19 mouse cellular contexts compared by ENCODE assay signal in genomic region chrX:49112412-49112811, GRCm38 (mm10).
DNase-seq lines count a peak whose midpoint lies in the region; ATAC-seq and TF ChIP-seq lines count a peak whose summit lies in the region.
"Had no signal": no experiment of that assay in that cellular context is flagged by ENCODE, and none has a peak within 500 bp of the region (broad histone marks: within the 10 kb centered on the region; RNA-seq: fewer than 3 reads in every experiment).

No protein-coding gene starts in this region.

- 31% methylated on average over 3 of the region's 3 CpGs for WGBS in forebrain, embryonic 10.5 days
- 30% methylated on average over 3 of the region's 3 CpGs for WGBS in forebrain, embryonic 12.5 days
- 49% methylated on average over 3 of the region's 3 CpGs for WGBS in kidney, embryonic 16.5 days

- ATAC-seq in forebrain, embryonic 12.5 days (ENCODE audit: low FRiP score): no peak
- no peak for ATAC-seq in kidney, embryonic 16.5 days (ENCODE audit: low FRiP score, low TSS enrichment)
- ATAC-seq: forebrain, embryonic 13.5 days; intestine, embryonic 15.5 days had no signal

- H3K4me2 ChIP-seq in forebrain, embryonic 12.5 days: no peak overlapping the region
- H3K4me2 ChIP-seq in kidney, embryonic 16.5 days (replicated peaks; ENCODE audit: low read depth, low read length): no peak overlapping the region
- H3K4me2 ChIP-seq: embryonic facial prominence, embryonic 15.5 days; forebrain, embryonic 13.5 days; hindbrain, embryonic 12.5 days; intestine, embryonic 15.5 days; limb, embryonic 12.5 days; neural tube, embryonic 13.5 days had no signal

- in situ Hi-C loops in ES-E14 (cut with MboI; ENCODE audit: low sequenced_read_pairs in 2 of 2, unreplicated experiment in 2 of 2): no loop called here

- no peaks in the 10 kb centered on the region for H3K36me3 ChIP-seq in forebrain, embryonic 10.5 days (replicated peaks)
- no peaks in the 10 kb centered on the region for H3K36me3 ChIP-seq in forebrain, embryonic 12.5 days (replicated peaks)
- no peaks in the 10 kb centered on the region for H3K36me3 ChIP-seq in kidney, embryonic 16.5 days (ENCODE audit: insufficient read depth, low read length)
- no peaks in the 10 kb centered on the region for H3K36me3 ChIP-seq in ES-E14 (ENCODE audit: control insufficient read depth, insufficient read depth, low read length, poor library complexity, severe bottlenecking)
- H3K36me3 ChIP-seq: embryonic facial prominence, embryonic 15.5 days; hindbrain, embryonic 12.5 days; intestine, embryonic 15.5 days; limb, embryonic 12.5 days; neural tube, embryonic 13.5 days had no signal

- peaks cover 3% of the 10 kb centered on the region; the same call in 1 of the 2 replicates for H3K4me1 ChIP-seq in forebrain, embryonic 10.5 days
- H3K4me1 ChIP-seq in forebrain, embryonic 12.5 days: no peaks in the 10 kb centered on the region
- H3K4me1 ChIP-seq in kidney, embryonic 16.5 days (ENCODE audit: insufficient read depth, low read length): no peaks in the 10 kb centered on the region
- no peaks in the 10 kb centered on the region for H3K4me1 ChIP-seq in ES-E14 (ENCODE audit: control insufficient read depth in 2 of 2, insufficient read depth in 2 of 2, low read length in 2 of 2, poor library complexity in 1 of 2)
- H3K4me1 ChIP-seq: embryonic facial prominence, embryonic 15.5 days; forebrain, embryonic 13.5 days; hindbrain, embryonic 12.5 days; intestine, embryonic 15.5 days; limb, embryonic 12.5 days; neural tube, embryonic 13.5 days had no signal

- peaks cover 25% of the 10 kb centered on the region for H3K27me3 ChIP-seq in forebrain, embryonic 10.5 days (ENCODE audit: poor library complexity, severe bottlenecking)
- no peaks in the 10 kb centered on the region for H3K27me3 ChIP-seq in forebrain, embryonic 12.5 days
- H3K27me3 ChIP-seq in kidney, embryonic 16.5 days (ENCODE audit: insufficient read depth, low read length): no peaks in the 10 kb centered on the region
- H3K27me3 ChIP-seq: embryonic facial prominence, embryonic 15.5 days; forebrain, embryonic 13.5 days; hindbrain, embryonic 12.5 days; intestine, embryonic 15.5 days; limb, embryonic 12.5 days; neural tube, embryonic 13.5 days had no signal

- H3K4me3 ChIP-seq in forebrain, embryonic 10.5 days: no peak overlapping the region
- H3K4me3 ChIP-seq in forebrain, embryonic 12.5 days (replicated peaks): no peak overlapping the region
- H3K4me3 ChIP-seq in kidney, embryonic 16.5 days (ENCODE audit: low read length): no peak overlapping the region
- H3K4me3 ChIP-seq in ES-E14 (ENCODE audit: insufficient read depth in 1 of 2, low read depth in 1 of 2, low read length in 2 of 2, poor library complexity in 1 of 2, severe bottlenecking in 1 of 2): no peak overlapping the region
- H3K4me3 ChIP-seq: embryonic facial prominence, embryonic 15.5 days; forebrain, embryonic 13.5 days; hindbrain, embryonic 12.5 days; intestine, embryonic 15.5 days; left cerebral cortex, adult 2 months; limb, embryonic 12.5 days; neural tube, embryonic 13.5 days had no signal

- no peaks in the 10 kb centered on the region for H3K9me3 ChIP-seq in forebrain, embryonic 10.5 days
- H3K9me3 ChIP-seq in forebrain, embryonic 12.5 days: no peaks in the 10 kb centered on the region
- no peaks in the 10 kb centered on the region for H3K9me3 ChIP-seq in kidney, embryonic 16.5 days (ENCODE audit: low read length)
- no peaks in the 10 kb centered on the region for H3K9me3 ChIP-seq in ES-E14 (ENCODE audit: control insufficient read depth, insufficient read depth, low read depth, low read length)
- H3K9me3 ChIP-seq: embryonic facial prominence, embryonic 15.5 days; forebrain, embryonic 13.5 days; hindbrain, embryonic 12.5 days; intestine, embryonic 15.5 days; limb, embryonic 12.5 days; neural tube, embryonic 13.5 days had no signal

- DNase-seq in forebrain, embryonic 10.5 days (ENCODE audit: extremely low spot score, low spot score): peak; percentile 14
- peak; percentile 1 to 31 for DNase-seq in kidney, postnatal 25 days
- no peak for DNase-seq in ES-E14 (ENCODE audit: low read depth, low spot score)
- peak; percentile 56 for DNase-seq in brain, adult 2 months (ENCODE audit: low read depth, low spot score)
- DNase-seq in retina, postnatal 1 day: no peak
- DNase-seq: adrenal gland, postnatal 14 days; gastrocnemius, postnatal 36 days; heart, postnatal 10 days; right cerebral cortex, postnatal 14 days; thymus, postnatal 14 days had no signal

- no peak overlapping the region for H3K9ac ChIP-seq in forebrain, embryonic 12.5 days
- no peak overlapping the region for H3K9ac ChIP-seq in kidney, embryonic 16.5 days (replicated peaks; ENCODE audit: low read length)
- no peak overlapping the region for H3K9ac ChIP-seq in ES-E14 (ENCODE audit: insufficient read depth, low read depth, low read length, poor library complexity, severe bottlenecking)
- H3K9ac ChIP-seq: embryonic facial prominence, embryonic 15.5 days; forebrain, embryonic 13.5 days; hindbrain, embryonic 12.5 days; intestine, embryonic 15.5 days; limb, embryonic 12.5 days; neural tube, embryonic 13.5 days had no signal

- H3K27ac ChIP-seq in forebrain, embryonic 10.5 days: no peak overlapping the region
- no peak overlapping the region for H3K27ac ChIP-seq in forebrain, embryonic 12.5 days
- no peak overlapping the region for H3K27ac ChIP-seq in kidney, embryonic 16.5 days (ENCODE audit: low read length)
- H3K27ac ChIP-seq in ES-E14 (ENCODE audit: insufficient read depth, low read depth, low read length, poor library complexity, severe bottlenecking): no peak overlapping the region
- H3K27ac ChIP-seq: embryonic facial prominence, embryonic 15.5 days; forebrain, embryonic 13.5 days; hindbrain, embryonic 12.5 days; intestine, embryonic 15.5 days; left cerebral cortex, adult 2 months; limb, embryonic 12.5 days; neural tube, embryonic 13.5 days had no signal

TF ChIP-seq in ES-E14, 5 proteins besides CTCF, POLR2A, EP300 and RAD21:
- TF ChIP-seq MAFK (IDR thresholded peaks at IDR 0.05; ENCODE audit: insufficient read depth, low read depth, low read length) (peak; percentile 70), ZNF384 (IDR thresholded peaks at IDR 0.05; ENCODE audit: low read depth, low read length) (no peak), ZC3H11A (IDR thresholded peaks at IDR 0.05; ENCODE audit: borderline replicate concordance, low read depth, low read length) (no peak), HCFC1 (IDR thresholded peaks at IDR 0.05; ENCODE audit: borderline replicate concordance, insufficient read depth, low read length) (no peak), CHD2 (IDR thresholded peaks at IDR 0.05; ENCODE audit: low read depth, low read length) (no peak)

Comparison
In these comparisons a context has a peak if more than half of its experiments do, and no peak if none do; other contexts are left out.
1. DNase-seq: peak in forebrain, embryonic 10.5 days (single experiment), kidney, postnatal 25 days (2 of 2) and brain, adult 2 months (single experiment); none in ES-E14 (single experiment) and retina, postnatal 1 day (single experiment).